Mouse (Mus musculus): Measurements from ENCODE around the gene Map3k7cl. TPM values are rescaled to one million over a fixed set of nuclear protein-coding genes. Genes with fewer than 3 reads are reported as not detected.

Gene Map3k7cl
- polyA plus RNA-seq, 1 experiment from 2014 or later, result 0.70 TPM

DNA sequence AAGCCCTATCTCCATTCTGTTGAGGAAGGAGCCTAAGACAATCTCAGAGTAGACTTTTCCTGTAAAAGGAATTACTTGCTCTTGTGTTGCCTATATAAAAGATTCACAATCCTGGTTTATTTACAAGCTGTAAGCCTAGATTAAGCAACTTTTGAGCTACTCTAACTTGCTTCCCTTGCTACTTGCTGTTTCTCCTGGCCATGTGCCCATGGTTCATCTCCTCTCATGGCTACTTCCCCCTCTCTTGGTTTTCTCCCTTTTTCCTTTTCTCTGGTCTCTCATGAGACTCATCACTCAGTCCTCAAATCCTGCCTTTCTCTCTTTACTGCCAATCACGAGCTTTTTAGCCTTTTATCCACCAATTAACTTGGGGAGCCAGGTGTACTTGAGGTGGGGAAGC lies 85.0 kb downstream of the Map3k7cl start:
- Histone ChIP-seq H3K27ac (replicated peaks in 1 of 2; ENCODE audit: control insufficient read depth in 1 of 2, insufficient read depth in 1 of 2, low read depth in 2 of 2, low read length in 2 of 2) (no peak overlapping the region), H3K9ac (ENCODE audit: low read length) (no peak overlapping the region), H3K4me1 (ENCODE audit: control insufficient read depth in 2 of 2, insufficient read depth in 2 of 2, low read length in 2 of 2) (no peaks in the 10 kb centered on the region), H3K36me3 (ENCODE audit: control insufficient read depth, insufficient read depth, low read length) (no peaks in the 10 kb centered on the region), H3K9me3 (ENCODE audit: control insufficient read depth, low read length) (no peaks in the 10 kb centered on the region), H3K4me2 (ENCODE audit: low read length) (no peak overlapping the region), H3K27me3 (ENCODE audit: control insufficient read depth, insufficient read depth, low read length) (no peaks in the 10 kb centered on the region), H3K4me3 (ENCODE audit: control insufficient read depth in 1 of 2, insufficient read depth in 1 of 2, low read depth in 1 of 2, low read length in 2 of 2) (no peak overlapping the region)
- no peak for ATAC-seq (ENCODE audit: insufficient number of reproducible peaks, insufficient read depth, low FRiP score, low read depth)
- 38% methylated on average over 1 of the region's 1 CpGs for WGBS

DNA sequence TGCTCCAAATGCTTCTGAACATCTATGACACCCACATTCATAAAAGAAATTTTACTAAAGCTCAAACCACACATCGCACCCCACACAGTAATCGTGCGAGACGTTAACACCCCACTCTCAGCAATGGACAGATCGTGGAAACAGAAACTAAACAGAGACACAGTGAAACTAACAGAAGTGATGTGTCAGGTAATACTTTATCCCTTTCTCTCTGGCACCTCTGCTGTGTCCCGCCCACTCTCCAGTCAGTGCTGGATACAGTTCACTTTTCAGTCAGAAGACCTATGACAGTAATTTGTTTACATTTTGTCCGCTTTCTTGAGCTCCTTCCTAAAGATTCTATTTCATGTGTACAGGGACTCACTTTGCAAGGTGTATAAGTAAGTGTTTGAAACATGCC lies 89.1 kb downstream of the Map3k7cl start:
- no peak overlapping the region for H3K27ac ChIP-seq (replicated peaks in 1 of 2; ENCODE audit: control insufficient read depth in 1 of 2, insufficient read depth in 1 of 2, low read depth in 2 of 2, low read length in 2 of 2)
- no peaks in the 10 kb centered on the region for H3K27me3 ChIP-seq (ENCODE audit: control insufficient read depth, insufficient read depth, low read length)
- no peak overlapping the region for H3K4me3 ChIP-seq (ENCODE audit: control insufficient read depth in 1 of 2, insufficient read depth in 1 of 2, low read depth in 1 of 2, low read length in 2 of 2)
- H3K36me3 ChIP-seq (ENCODE audit: control insufficient read depth, insufficient read depth, low read length), result no peaks in the 10 kb centered on the region
- 94% methylated on average over 7 of the region's 7 CpGs for WGBS
- peaks cover 13 to 20% of the 10 kb centered on the region in 2 experiments for H3K4me1 ChIP-seq (ENCODE audit: control insufficient read depth in 2 of 2, insufficient read depth in 2 of 2, low read length in 2 of 2)
- ATAC-seq (ENCODE audit: insufficient number of reproducible peaks, insufficient read depth, low FRiP score, low read depth), result no peak
- H3K4me2 ChIP-seq (ENCODE audit: low read length), result no peak overlapping the region
- H3K9me3 ChIP-seq (ENCODE audit: control insufficient read depth, low read length), result no peaks in the 10 kb centered on the region
- no peak overlapping the region for H3K9ac ChIP-seq (ENCODE audit: low read length)

DNA sequence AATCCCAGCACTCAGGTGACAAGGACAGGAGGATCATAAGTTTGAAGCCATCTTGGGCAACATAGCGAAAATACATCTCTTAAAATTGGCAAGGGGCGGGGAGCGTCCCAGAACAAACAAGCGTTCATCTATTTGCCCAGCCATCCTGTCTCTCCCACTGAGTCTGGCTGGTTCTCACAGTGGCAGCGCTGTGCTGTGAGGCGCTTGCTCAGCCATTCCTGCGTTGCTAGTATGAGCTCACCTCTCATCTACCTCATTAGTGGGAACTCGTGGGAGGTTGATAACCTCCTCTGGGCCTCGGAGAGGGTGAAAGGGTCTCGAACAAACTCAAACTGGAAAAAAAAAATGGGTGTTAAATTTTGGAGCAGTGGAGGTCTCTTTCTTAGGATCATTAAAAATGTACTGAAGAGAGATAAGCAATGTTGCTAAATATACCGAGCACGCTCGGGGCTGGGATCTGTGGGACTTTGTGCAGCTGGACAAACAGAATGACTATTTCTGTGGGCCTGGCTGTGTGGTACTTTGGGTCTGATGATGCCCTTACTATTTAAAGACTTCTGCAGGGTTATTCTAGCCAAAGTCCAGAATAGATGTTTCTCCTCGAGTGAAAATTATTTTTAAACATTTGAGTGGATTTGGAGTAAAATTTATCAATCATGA lies 91.1 kb downstream of the Map3k7cl start:
- H3K9ac ChIP-seq (ENCODE audit: low read length), result no peak overlapping the region
- no peaks in the 10 kb centered on the region for H3K9me3 ChIP-seq (ENCODE audit: control insufficient read depth, low read length)
- H3K36me3 ChIP-seq (ENCODE audit: control insufficient read depth, insufficient read depth, low read length), result no peaks in the 10 kb centered on the region
- peak overlapping the region; percentile 28 to 46; a peak in 3 of 4 replicates for H3K27ac ChIP-seq (replicated peaks in 1 of 2; ENCODE audit: control insufficient read depth in 1 of 2, insufficient read depth in 1 of 2, low read depth in 2 of 2, low read length in 2 of 2)
- H3K4me3 ChIP-seq (ENCODE audit: control insufficient read depth in 1 of 2, insufficient read depth in 1 of 2, low read depth in 1 of 2, low read length in 2 of 2), result no peak overlapping the region
- H3K4me2 ChIP-seq (ENCODE audit: low read length), result peak overlapping the region; percentile 31
- ATAC-seq (ENCODE audit: insufficient number of reproducible peaks, insufficient read depth, low FRiP score, low read depth), result no peak
- H3K4me1 ChIP-seq (ENCODE audit: control insufficient read depth in 2 of 2, insufficient read depth in 2 of 2, low read length in 2 of 2), result peaks cover 13 to 20% of the 10 kb centered on the region in 2 experiments
- WGBS, result 32% methylated on average over 14 of the region's 14 CpGs
- no peaks in the 10 kb centered on the region for H3K27me3 ChIP-seq (ENCODE audit: control insufficient read depth, insufficient read depth, low read length)

Other genes with a start within 250 kb of the Map3k7cl start
- gene N6amt1, start 199.1 kb upstream of the Map3k7cl start, polyA plus RNA-seq (2014; fragmentation: Nextera tagmentation; extraction: Ambion mirVana), result 31.2 and 31.5 TPM in 2 replicates
- 22.1 and 24.6 TPM in 2 replicates for gene Ltn1, start 120.7 kb upstream of the Map3k7cl start, polyA plus RNA-seq (2014; fragmentation: Nextera tagmentation; extraction: Ambion mirVana)
- gene Rwdd2b, start 112.8 kb upstream of the Map3k7cl start, polyA plus RNA-seq (2014; fragmentation: Nextera tagmentation; extraction: Ambion mirVana), result 11.0 and 12.3 TPM in 2 replicates
- 39.1 and 45.9 TPM in 2 replicates for gene Usp16, start 98.6 kb upstream of the Map3k7cl start, polyA plus RNA-seq (2014; fragmentation: Nextera tagmentation; extraction: Ambion mirVana)
- 308 and 311 TPM in 2 replicates for gene Cct8, start 57.5 kb upstream of the Map3k7cl start, polyA plus RNA-seq (2014; fragmentation: Nextera tagmentation; extraction: Ambion mirVana)
- gene Bach1, start 145.6 kb downstream of the Map3k7cl start, polyA plus RNA-seq (2014; fragmentation: Nextera tagmentation; extraction: Ambion mirVana), result 7.8 and 11.8 TPM in 2 replicates

Data from heart, embryonic 14.5 days (tissue).